Mouse (Mus musculus): ENCODE measurements around the gene Pla2g4b.

DNA sequence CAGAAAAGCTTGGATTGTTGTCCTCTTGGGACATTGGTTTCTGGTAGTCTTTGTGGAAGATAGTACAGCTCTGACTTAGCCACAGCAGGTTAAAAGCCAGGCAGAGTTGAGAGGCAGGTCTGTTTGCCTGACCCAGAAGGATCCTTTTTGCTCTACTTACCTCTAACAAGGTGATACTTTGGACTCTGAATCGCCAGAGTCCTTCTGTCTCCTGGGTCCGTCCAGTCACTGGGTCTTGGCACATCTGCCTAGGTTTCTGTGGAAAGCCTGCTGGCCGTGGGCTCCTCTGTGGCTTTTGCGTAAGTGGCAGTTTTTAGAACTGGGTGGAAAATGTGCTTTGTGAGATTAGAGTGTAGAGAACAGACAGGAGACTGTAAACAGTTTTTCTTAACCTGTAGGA lies 44.3 kb upstream of the Pla2g4b start:
- no peak for TF ChIP-seq CTCF (IDR thresholded peaks at IDR 0.05)
- TF ChIP-seq EP300 (IDR thresholded peaks at IDR 0.05) = no peak
